Mouse (Mus musculus) small intestine, adult 2 months (tissue): ENCODE data around the gene Syn1.

ENCODE experiments used
- CTCF ChIP-seq: fragments of 200-500 bp; IDR thresholded peaks from 2 replicates; pipeline ENCODE4 v1.5.1; 2012; ENCODE audit warnings: low read depth, mild to moderate bottlenecking, control low read depth, inconsistent platforms, low read length, moderate library complexity, mixed read lengths; ENCODE audit not compliant: insufficient replicate concordance, insufficient read length; ENCODE audit errors: extremely low read depth
- POLR2A ChIP-seq: fragments of 200-500 bp; IDR thresholded peaks from 2 replicates; pipeline ENCODE4 v1.6.1; 2012; ENCODE audit warnings: low read depth, mild to moderate bottlenecking, control low read depth, inconsistent platforms, low read length, moderate library complexity

DNA sequence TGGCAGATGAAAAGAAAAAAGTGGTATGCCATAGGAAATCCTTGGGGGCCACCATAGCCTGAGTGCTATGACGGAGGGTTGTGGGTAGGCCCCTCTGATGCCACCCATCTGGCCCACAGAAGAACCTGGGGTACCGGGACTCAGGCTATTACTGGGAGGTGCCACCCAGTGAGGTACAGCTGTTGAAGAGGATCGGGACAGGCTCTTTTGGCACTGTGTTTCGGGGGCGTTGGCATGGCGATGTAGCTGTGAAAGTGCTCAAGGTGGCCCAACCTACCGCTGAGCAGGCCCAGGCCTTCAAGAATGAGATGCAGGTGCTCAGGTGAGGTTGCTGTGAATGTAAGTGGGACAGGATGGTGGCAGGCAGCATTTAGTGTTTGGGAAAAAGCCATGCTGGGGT is 67.0 kb downstream of the Syn1 start:
- TF ChIP-seq CTCF (no peak), POLR2A (no peak)
